Mouse (Mus musculus) liver, embryonic 11.5 days (tissue): ENCODE results near the gene Rnf13. TPM values are rescaled to one million over a fixed set of nuclear protein-coding genes. Genes with fewer than 3 reads are reported as not detected.

Source experiments
- ATAC-seq: fragments of 200-750 bp; cut with Nextera tagmentation; replicated peaks from 2 replicates; pipeline ENCODE4 v1.8.0; 2017; ENCODE audit warnings: moderate number of reproducible peaks, mild to moderate bottlenecking, moderate TSS enrichment, moderate library complexity; ENCODE audit not compliant: low FRiP score
- DNase-seq: peaks from one replicate; pipeline ENCODE4 v3.0.0-alpha.2; 2017; ENCODE audit warnings: low spot score
- H3K27ac ChIP-seq: fragments of 300-500 bp; sonication (generic); 2 replicates; pipeline ENCODE4 v1.5.1; 2014; ENCODE audit warnings: mild to moderate bottlenecking, low read depth, low read length, control low read depth
- H3K27me3 ChIP-seq: fragments of 300-500 bp; sonication (generic); replicated peaks from 2 replicates; pipeline ENCODE4 v1.6.1; 2014; ENCODE audit warnings: low read length, mixed read lengths; ENCODE audit not compliant: control insufficient read depth, insufficient read depth
- H3K36me3 ChIP-seq: fragments of 300-500 bp; sonication (generic); 2 replicates; pipeline ENCODE4 v1.6.1; 2014; ENCODE audit warnings: mild to moderate bottlenecking, low read length, moderate library complexity, mixed read lengths; ENCODE audit not compliant: control insufficient read depth, insufficient read depth
- H3K4me1 ChIP-seq: fragments of 300-500 bp; sonication (generic); replicated peaks from 2 replicates; pipeline ENCODE4 v1.6.1; 2014; ENCODE audit warnings: low read length, mixed read lengths; ENCODE audit not compliant: control insufficient read depth, insufficient read depth
- H3K4me2 ChIP-seq: fragments of 300-500 bp; sonication (generic); 2 replicates; pipeline ENCODE4 v1.6.1; 2014; ENCODE audit warnings: mild to moderate bottlenecking, control low read depth, moderate library complexity
- H3K4me3 ChIP-seq: fragments of 300-500 bp; sonication (generic); 2 replicates; pipeline ENCODE4 v1.5.1; 2014; ENCODE audit warnings: low read depth, low read length, control low read depth
- H3K9ac ChIP-seq: fragments of 300-500 bp; sonication (generic); 2 replicates; pipeline ENCODE4 v1.6.1; 2014; ENCODE audit warnings: low read depth, low read length, control low read depth
- H3K9me3 ChIP-seq: fragments of 300-500 bp; sonication (generic); 2 replicates; pipeline ENCODE4 v1.6.1; 2016; ENCODE audit warnings: low read length, inconsistent platforms, mixed read lengths; ENCODE audit not compliant: control insufficient read depth
- WGBS: fragments of 180-500 bp; shearing (Covaris S2); extraction: QIAGEN DNeasy Blood & Tissue Kit; methylation state at CpG from one replicate; pipeline ENCODE4 v1.1.7; 2014; 5-methylcytosine and 5-hydroxymethylcytosine counted together
- polyA plus RNA-seq: library from polyadenylated mRNA; unstranded; fragments of >200 nt; fragmentation: Nextera tagmentation; extraction: Ambion mirVana; gene quantifications from 2 replicates; pipeline ENCODE4 v1.2.1, GENCODE M21; 2014

The Rnf13 gene
- polyA plus RNA-seq, 1 experiment from 2014 or later = 43.4 TPM

DNA sequence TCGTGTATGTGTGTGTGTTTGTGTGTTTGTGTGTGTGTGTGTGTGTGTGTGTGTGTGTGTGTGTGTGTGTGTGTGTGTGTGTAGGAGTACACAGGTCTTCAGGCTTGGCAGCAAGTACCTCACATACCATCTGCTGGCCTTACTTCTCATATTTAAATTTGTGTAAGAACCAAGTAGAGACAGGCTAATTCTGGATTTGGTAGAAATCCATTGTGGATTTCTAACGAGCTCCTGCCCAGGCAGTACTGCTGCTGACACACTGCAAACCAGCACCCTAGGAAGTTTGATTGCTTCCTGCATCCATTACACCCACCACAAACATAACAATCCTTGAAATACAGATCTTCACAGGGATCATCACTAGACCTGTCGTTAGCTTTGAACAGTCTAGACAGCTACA lies 147.1 kb downstream of the Rnf13 start:
- DNase-seq = no peak
- no peaks in the 10 kb centered on the region for H3K27me3 ChIP-seq
- H3K9me3 ChIP-seq = no peaks in the 10 kb centered on the region
- no peak overlapping the region for H3K27ac ChIP-seq
- H3K4me2 ChIP-seq = no peak overlapping the region
- H3K9ac ChIP-seq = no peak overlapping the region
- no peaks in the 10 kb centered on the region for H3K4me1 ChIP-seq
- ATAC-seq = no peak
- H3K4me3 ChIP-seq = no peak overlapping the region
- H3K36me3 ChIP-seq = no peaks in the 10 kb centered on the region
- 72% methylated on average over 3 of the region's 3 CpGs for WGBS

Other genes starting within 250 kb of the Rnf13 start
- gene Wwtr1, start 160.2 kb upstream of the Rnf13 start, polyA plus RNA-seq = 3.9 and 5.1 TPM in 2 replicates
- gene Commd2, start 84.3 kb upstream of the Rnf13 start, polyA plus RNA-seq = 69.7 and 70.6 TPM in 2 replicates
- gene Ankub1, start 43.3 kb upstream of the Rnf13 start, polyA plus RNA-seq = not detected in 2 replicates
- gene Pfn2, start 112.0 kb downstream of the Rnf13 start, polyA plus RNA-seq = 38.5 and 39.0 TPM in 2 replicates